Mouse (Mus musculus) heart, embryonic 11.5 days (tissue): ENCODE measurements at regions not wholly inside any gene's neighbourhood (a gene's known extent, or its start where the extent isn't known, plus 50 kb on each side); places are given as distances from the start of the nearest gene placed in this dataset.
"Not testable (repeated sequence)": the region's sequence is repeated elsewhere in the genome, so short reads cannot be mapped to it uniquely, and the experiment has no call there.

Experiments used
- ATAC-seq: fragments of 200-750 bp; cut with Nextera tagmentation; replicated peaks from 2 replicates; pipeline ENCODE4 v1.8.0; 2017; ENCODE audit warnings: moderate library complexity; ENCODE audit not compliant: insufficient number of reproducible peaks, low FRiP score, low TSS enrichment
- H3K27ac ChIP-seq: fragments of 300-500 bp; sonication (generic); 2 replicates; pipeline ENCODE4 v1.5.1; 2014; ENCODE audit warnings: mild to moderate bottlenecking, low read depth, low read length
- H3K27me3 ChIP-seq: fragments of 300-500 bp; sonication (generic); 2 replicates; pipeline ENCODE4 v1.6.1; 2014; ENCODE audit warnings: mild to moderate bottlenecking, low read length, mixed read lengths; ENCODE audit not compliant: control insufficient read depth, insufficient read depth
- H3K36me3 ChIP-seq: fragments of 300-500 bp; sonication (generic); 2 replicates; pipeline ENCODE4 v1.6.1; 2014; ENCODE audit warnings: mild to moderate bottlenecking, low read length, moderate library complexity, mixed read lengths; ENCODE audit not compliant: control insufficient read depth, insufficient read depth
- H3K4me1 ChIP-seq: fragments of 300-500 bp; sonication (generic); 2 replicates; pipeline ENCODE4 v1.6.1; 2014; ENCODE audit warnings: low read length; ENCODE audit not compliant: control insufficient read depth, insufficient read depth
- H3K4me2 ChIP-seq: fragments of 300-500 bp; sonication (generic); 2 replicates; pipeline ENCODE4 v1.6.1; 2014; ENCODE audit warnings: mild to moderate bottlenecking, moderate library complexity
- H3K4me3 ChIP-seq: fragments of 300-500 bp; sonication (generic); 2 replicates; pipeline ENCODE4 v1.5.1; 2014; ENCODE audit warnings: low read depth, low read length
- H3K9ac ChIP-seq: fragments of 300-500 bp; sonication (generic); 2 replicates; pipeline ENCODE4 v1.6.1; 2014; ENCODE audit warnings: mild to moderate bottlenecking, low read depth, low read length, moderate library complexity
- H3K9me3 ChIP-seq: fragments of 300-500 bp; sonication (generic); replicated peaks from 2 replicates; pipeline ENCODE4 v1.6.1; 2016; ENCODE audit warnings: low read length; ENCODE audit not compliant: control insufficient read depth
- WGBS: fragments of 180-500 bp; shearing (Covaris S2); extraction: QIAGEN DNeasy Blood & Tissue Kit; methylation state at CpG from one replicate; pipeline ENCODE4 v1.1.7; 2014; ENCODE audit not compliant: insufficient replicate concordance; 5-methylcytosine and 5-hydroxymethylcytosine counted together

DNA sequence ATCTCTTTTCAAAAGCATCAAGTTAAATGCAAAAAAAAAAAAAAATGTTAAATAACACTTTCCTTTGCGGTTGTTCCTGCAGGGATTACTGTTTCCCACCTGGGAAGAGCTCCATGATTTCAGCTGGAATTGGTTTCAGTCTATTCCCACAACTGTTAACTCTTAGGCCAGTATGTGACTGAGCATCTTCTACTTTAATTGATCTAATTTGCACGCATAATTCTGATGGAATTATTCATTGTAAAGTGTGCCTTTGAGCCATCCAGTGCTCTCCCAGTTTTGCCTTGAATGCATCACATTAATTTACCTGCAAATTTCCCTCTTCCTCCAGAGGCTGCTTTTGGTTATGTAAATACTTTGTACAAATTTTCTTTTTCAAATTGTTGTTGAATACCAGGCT, 114.4 kb upstream of the Bet1 start:
- Histone ChIP-seq H3K4me3 (no peak overlapping the region), H3K9ac (no peak overlapping the region), H3K9me3 (no peaks in the 10 kb centered on the region), H3K4me2 (no peak overlapping the region), H3K27me3 (no peaks in the 10 kb centered on the region), H3K4me1 (no peaks in the 10 kb centered on the region), H3K27ac (no peak overlapping the region), H3K36me3 (no peaks in the 10 kb centered on the region)
- ATAC-seq: no peak
- WGBS: 52% methylated on average over 2 of the region's 2 CpGs

DNA sequence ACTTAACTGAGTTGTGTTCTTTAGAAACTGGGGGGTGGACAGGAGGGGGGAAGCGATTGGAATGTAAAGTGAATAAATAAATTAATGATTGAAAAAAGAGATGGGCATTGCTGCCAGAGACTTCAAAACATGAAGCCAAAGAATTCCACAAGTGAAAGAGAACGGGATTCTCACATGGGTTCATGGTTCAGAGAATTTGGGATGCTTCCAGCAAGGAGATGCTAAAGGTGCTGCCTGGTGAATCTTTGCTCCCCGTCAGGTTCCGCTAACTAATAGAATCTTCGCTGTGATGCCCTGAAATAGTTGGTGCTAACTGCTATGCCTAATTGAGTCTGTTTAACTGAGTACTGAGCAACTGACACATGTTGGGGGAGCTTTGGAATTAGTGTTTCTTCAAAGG, 118.9 kb upstream of the Bet1 start:
- no peaks in the 10 kb centered on the region for H3K27me3 ChIP-seq
- H3K36me3 ChIP-seq: no peaks in the 10 kb centered on the region
- no peak for ATAC-seq
- no peaks in the 10 kb centered on the region for H3K9me3 ChIP-seq
- no peak overlapping the region for H3K4me2 ChIP-seq
- no peak overlapping the region for H3K9ac ChIP-seq
- H3K4me3 ChIP-seq: no peak overlapping the region
- 82% methylated on average over 5 of the region's 5 CpGs for WGBS
- no peaks in the 10 kb centered on the region for H3K4me1 ChIP-seq
- no peak overlapping the region for H3K27ac ChIP-seq

DNA sequence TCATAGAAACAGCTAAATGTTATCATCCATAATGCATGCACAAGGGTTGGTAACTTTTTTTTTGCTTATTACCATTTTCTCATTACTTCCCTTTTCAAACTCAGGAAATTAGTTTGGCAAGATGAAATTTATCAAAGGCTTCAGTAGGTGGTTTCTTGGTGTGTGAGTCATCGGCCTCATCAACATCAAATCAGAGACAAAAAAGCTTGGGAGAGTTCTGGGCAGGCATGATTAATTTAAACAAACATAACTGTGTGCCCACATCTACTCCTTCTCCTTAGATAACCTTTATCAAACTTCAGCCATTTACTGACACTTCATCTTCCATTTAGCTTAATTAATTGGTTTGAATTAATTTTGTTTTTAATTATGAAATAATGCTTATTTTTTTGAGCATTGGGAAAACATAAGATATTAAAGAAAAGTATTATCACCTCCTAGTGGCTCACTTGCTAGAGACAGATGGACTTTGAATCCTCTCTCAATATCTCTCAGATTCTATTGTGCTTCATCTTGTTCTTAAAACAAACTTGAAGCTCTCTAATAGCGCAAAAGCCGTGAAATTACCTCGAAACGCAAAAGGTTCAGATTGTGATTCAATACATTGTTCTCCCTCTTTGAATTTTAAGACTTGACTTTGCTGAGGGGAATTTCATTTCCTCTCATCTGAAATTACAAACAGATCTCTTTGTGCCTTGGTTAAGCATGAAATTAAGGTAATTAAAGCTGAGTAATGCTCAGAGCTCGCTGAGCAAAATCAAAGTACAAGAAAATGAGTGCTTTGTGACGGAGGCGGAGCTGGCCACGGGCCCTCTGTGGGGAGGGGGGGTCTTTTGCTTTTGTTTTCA, 158.7 kb upstream of the Bet1 start:
- no peaks in the 10 kb centered on the region for H3K9me3 ChIP-seq
- no peaks in the 10 kb centered on the region for H3K36me3 ChIP-seq
- no peak for ATAC-seq
- H3K4me2 ChIP-seq: no peak overlapping the region
- no peak overlapping the region for H3K9ac ChIP-seq
- H3K4me1 ChIP-seq: no peaks in the 10 kb centered on the region
- 80% methylated on average over 9 of the region's 9 CpGs for WGBS
- H3K27ac ChIP-seq: no peak overlapping the region
- no peaks in the 10 kb centered on the region for H3K27me3 ChIP-seq
- H3K4me3 ChIP-seq: no peak overlapping the region

DNA sequence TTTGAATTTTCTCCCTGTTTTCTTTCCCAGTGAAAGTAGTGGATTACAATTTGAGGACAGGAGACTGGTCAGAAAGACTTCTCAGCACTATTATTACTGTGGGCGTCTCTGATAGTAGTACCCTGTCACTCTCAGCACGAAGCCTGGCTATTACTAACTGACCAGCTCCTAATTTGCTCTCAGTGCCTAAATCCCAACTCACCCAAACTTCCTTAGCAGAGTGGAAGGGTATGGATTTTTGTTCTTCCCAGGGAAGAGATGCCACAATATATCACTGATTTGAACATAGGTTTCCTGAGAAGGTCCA, 159.3 kb upstream of the Bet1 start:
- no peak overlapping the region for H3K4me3 ChIP-seq

DNA sequence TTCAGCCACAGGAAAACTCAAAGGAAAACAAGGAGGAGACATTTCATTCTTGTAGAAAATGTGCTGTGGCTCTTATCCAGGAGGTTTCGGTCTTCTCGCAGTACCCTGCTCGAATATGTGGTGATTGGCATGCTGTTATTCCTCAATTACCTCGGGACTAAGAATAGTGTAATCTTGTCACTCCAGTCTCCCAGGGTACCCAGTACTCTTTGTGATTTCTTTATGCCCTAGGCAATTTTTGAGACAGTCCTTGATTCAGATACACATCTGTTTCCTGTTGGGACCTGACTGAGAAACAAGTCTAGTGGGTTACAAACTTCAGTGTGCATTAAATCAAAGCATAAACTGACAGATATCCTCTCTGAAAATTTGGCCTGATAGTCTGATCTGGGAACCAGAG, 189.8 kb upstream of the Bet1 start:
- no peak overlapping the region for H3K9ac ChIP-seq
- no peaks in the 10 kb centered on the region for H3K9me3 ChIP-seq
- H3K27ac ChIP-seq: no peak overlapping the region
- H3K4me3 ChIP-seq: no peak overlapping the region
- H3K27me3 ChIP-seq: no peaks in the 10 kb centered on the region
- no peaks in the 10 kb centered on the region for H3K36me3 ChIP-seq
- no peaks in the 10 kb centered on the region for H3K4me1 ChIP-seq
- WGBS: 49% methylated on average over 4 of the region's 4 CpGs
- H3K4me2 ChIP-seq: no peak overlapping the region
- ATAC-seq: no peak

More for the DNA sequence above, 159.3 kb upstream of the Bet1 start:
- no peaks in the 10 kb centered on the region for H3K27me3 ChIP-seq
- H3K4me1 ChIP-seq: no peaks in the 10 kb centered on the region
- no peak overlapping the region for H3K27ac ChIP-seq
- 75% methylated on average over 2 of the region's 2 CpGs for WGBS
- no peak for ATAC-seq
- no peaks in the 10 kb centered on the region for H3K36me3 ChIP-seq
- no peaks in the 10 kb centered on the region for H3K9me3 ChIP-seq
- H3K9ac ChIP-seq: no peak overlapping the region
- H3K4me2 ChIP-seq: no peak overlapping the region

DNA sequence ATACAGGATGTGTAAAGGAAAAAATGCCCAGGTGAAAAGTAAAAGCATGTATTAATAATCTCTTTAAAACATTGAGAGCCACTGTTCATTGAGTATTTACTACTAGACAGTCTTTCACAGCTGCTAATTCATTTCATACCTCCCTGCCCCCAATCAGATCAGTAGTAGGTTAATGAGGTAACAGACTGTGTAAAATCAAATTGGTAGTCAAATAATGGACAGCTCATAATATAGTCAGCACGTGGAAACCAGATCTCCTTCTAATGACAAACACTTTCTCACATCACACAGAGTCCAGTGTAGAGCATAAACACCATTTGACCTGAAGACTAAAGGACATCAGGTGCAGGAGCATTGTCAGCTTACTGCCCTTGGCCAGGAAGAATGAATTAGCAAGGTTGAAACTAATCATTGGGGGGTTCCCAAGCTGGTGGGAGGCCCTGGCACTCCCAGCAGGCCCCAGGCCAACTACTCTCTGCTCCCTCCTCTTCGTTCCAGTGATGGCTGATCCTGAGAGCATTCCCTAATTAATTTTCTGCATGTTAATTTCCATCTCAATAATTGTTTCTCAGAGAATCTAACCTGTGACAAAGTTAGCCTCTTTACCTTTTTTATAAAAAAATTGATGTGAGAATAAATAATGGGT, 190.6 kb upstream of the Bet1 start:
- H3K36me3 ChIP-seq: no peaks in the 10 kb centered on the region
- H3K4me2 ChIP-seq: no peak overlapping the region
- no peak overlapping the region for H3K9ac ChIP-seq
- WGBS: 61% methylated on average over 2 of the region's 2 CpGs
- H3K4me3 ChIP-seq: no peak overlapping the region
- no peaks in the 10 kb centered on the region for H3K27me3 ChIP-seq
- no peak for ATAC-seq
- no peaks in the 10 kb centered on the region for H3K4me1 ChIP-seq
- H3K9me3 ChIP-seq: no peaks in the 10 kb centered on the region
- H3K27ac ChIP-seq: no peak overlapping the region

DNA sequence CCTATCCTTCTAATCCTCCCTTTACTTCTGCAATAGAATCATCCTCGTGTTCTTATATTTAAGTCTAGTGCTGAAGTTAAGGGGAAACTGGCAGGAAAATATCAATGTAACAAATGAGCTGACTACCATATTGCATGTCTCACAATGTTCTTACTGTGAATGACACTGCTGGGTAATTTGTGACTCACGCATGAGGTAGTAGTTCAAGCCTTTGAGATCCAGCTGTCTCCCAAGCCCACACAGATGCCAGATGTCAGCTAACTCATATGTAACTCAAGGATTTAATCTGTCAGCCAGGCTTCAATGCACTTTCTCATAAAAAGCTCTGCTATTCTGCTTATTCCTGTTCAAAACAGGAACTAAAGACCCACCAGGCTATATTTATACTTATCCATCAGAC, 204.6 kb upstream of the Bet1 start:
- no peak overlapping the region for H3K27ac ChIP-seq
- no peak for ATAC-seq
- whole genome bisulfite sequencing: 69% methylated on average over 2 of the region's 2 CpGs

DNA sequence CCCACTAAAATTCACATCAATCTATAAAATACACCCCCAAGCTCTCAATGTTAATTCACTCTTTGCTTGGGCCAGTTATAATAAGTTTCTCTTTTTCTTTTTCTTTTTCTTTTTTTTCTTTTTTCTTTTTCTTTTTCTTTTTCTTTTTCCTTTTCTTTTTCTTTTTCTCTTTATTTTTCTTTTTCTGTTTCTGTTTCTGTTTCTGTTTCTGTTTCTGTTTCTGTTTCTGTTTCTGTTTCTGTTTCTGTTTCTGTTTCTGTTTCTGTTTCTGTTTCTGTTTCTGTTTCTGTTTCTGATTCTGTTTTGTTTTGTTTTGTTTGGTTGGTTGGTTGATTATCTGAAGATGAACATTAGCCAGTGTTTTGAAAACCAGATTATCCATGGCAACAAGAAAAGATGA, 201.2 kb upstream of the Col1a2 start:
- H3K36me3 ChIP-seq, H3K9ac ChIP-seq, H3K4me1 ChIP-seq, H3K27me3 ChIP-seq, ATAC-seq, H3K4me2 ChIP-seq, H3K4me3 ChIP-seq, H3K27ac ChIP-seq, H3K9me3 ChIP-seq: not testable (repeated sequence)

More for the DNA sequence above, 204.6 kb upstream of the Bet1 start:
- Histone ChIP-seq H3K9ac (no peak overlapping the region), H3K9me3 (no peaks in the 10 kb centered on the region), H3K4me2 (no peak overlapping the region), H3K27me3 (no peaks in the 10 kb centered on the region), H3K4me1 (no peaks in the 10 kb centered on the region), H3K4me3 (no peak overlapping the region), H3K36me3 (no peaks in the 10 kb centered on the region)

DNA sequence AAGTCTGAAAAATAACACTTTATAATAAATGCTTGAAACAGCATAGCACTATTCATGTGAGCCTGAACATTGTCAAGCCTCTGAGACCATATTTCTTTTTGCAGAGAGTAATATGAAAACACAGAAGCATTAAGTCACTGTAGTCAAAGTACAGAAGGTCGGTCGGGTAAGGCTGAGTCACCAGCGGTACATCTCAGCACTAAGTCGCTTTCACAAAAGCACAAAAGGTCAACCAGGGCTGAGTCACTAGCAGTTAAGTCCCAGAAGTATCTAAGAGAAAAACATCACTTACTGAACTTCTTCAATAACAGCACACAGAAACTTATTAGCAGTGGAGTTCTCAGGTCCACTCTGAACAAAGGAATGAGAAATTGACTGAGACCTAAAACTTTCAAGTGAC, 154.7 kb upstream of the Col1a2 start:
- Histone ChIP-seq H3K9ac (no peak overlapping the region), H3K36me3 (no peaks in the 10 kb centered on the region), H3K4me3 (no peak overlapping the region), H3K9me3 (no peaks in the 10 kb centered on the region), H3K27ac (no peak overlapping the region), H3K4me2 (no peak overlapping the region), H3K4me1 (no peaks in the 10 kb centered on the region; the same call in 1 of the 2 replicates), H3K27me3 (no peaks in the 10 kb centered on the region)
- ATAC-seq: no peak
- 74% methylated on average over 4 of the region's 4 CpGs for WGBS
